Mouse (Mus musculus) left cerebral cortex, postnatal 4 days (tissue): ENCODE measurements around the gene March6. TPM values are rescaled to one million over a fixed set of nuclear protein-coding genes. Genes with fewer than 3 reads are reported as not detected.

Experiments used
- DNase-seq: peaks from one replicate; pipeline ENCODE4 v3.0.0-alpha.2; 2022
- intact Hi-C: fragments of 180-260 bp; cut with DNase I; formaldehyde crosslinking; loops from one replicate; pipeline ENCODE4 v1.15.1; 2025
- total RNA-seq, 2 experiments: library from RNA; stranded (reverse); gene quantifications; 2 replicates each; pipeline ENCODE4 v1.2.3; 2021

March6 gene
- total RNA-seq, 2 experiments from 2014 or later, result 200 to 210 TPM

GRCm38 (mm10) chr15:31458081-31458480 is 72.8 kb downstream of the March6 start:
- no peak for DNase-seq
- intact Hi-C loops, result no loop called here

GRCm38 (mm10) chr15:31456381-31456780 is 74.5 kb downstream of the March6 start:
- intact Hi-C loops, result no loop called here

GRCm38 (mm10) chr15:31454861-31455295 is 76.0 kb downstream of the March6 start:
- intact Hi-C loops, result no loop called here
- no peak for DNase-seq

More at GRCm38 (mm10) chr15:31456381-31456780, 74.5 kb downstream of the March6 start:
- DNase-seq, result no peak

- no peak for DNase-seq
- intact Hi-C loops, result no loop called here
These were observed 76.6 kb downstream of the March6 start for GRCm38 (mm10) chr15:31454096-31454860.

- peak; percentile 93 for DNase-seq
- intact Hi-C loops, result no loop called here
These were observed 77.5 kb downstream of the March6 start, which contains the start of gene Ropn1l for GRCm38 (mm10) chr15:31453098-31453916. Gene Ropn1l, minus strand, starts transcription at chr15:31453737.

- intact Hi-C loops, result no loop called here
- no peak for DNase-seq
These were observed 78.3 kb downstream of the March6 start for GRCm38 (mm10) chr15:31452336-31453097.

GRCm38 (mm10) chr15:31449772-31450171 is 81.1 kb downstream of the March6 start:
- no peak for DNase-seq
- intact Hi-C loops, result loop anchor here (2.0 kb wide), 1 partner anchor 133 kb away; no protein-coding TSS in a partner anchor

- intact Hi-C loops, result no loop called here
- DNase-seq, result peak; percentile 33
These were observed 83.7 kb downstream of the March6 start for GRCm38 (mm10) chr15:31447121-31447520.

- DNase-seq, result no peak
- intact Hi-C loops, result no loop called here
These were observed 88.2 kb downstream of the March6 start for GRCm38 (mm10) chr15:31442698-31443097.

GRCm38 (mm10) chr15:31441996-31442395 is 88.9 kb downstream of the March6 start:
- intact Hi-C loops, result no loop called here
- DNase-seq, result no peak

GRCm38 (mm10) chr15:31436811-31437210 is 94.0 kb downstream of the March6 start:
- DNase-seq, result no peak
- intact Hi-C loops, result no loop called here

GRCm38 (mm10) chr15:31436083-31436482 is 94.8 kb downstream of the March6 start:
- DNase-seq, result no peak
- intact Hi-C loops, result no loop called here

- DNase-seq, result no peak
- intact Hi-C loops, result no loop called here
These were observed 97.1 kb downstream of the March6 start for GRCm38 (mm10) chr15:31433768-31434167.

GRCm38 (mm10) chr15:31431847-31432246 is 99.0 kb downstream of the March6 start:
- no peak for DNase-seq
- intact Hi-C loops, result no loop called here

- intact Hi-C loops, result no loop called here
- no peak for DNase-seq
These were observed 100.8 kb downstream of the March6 start for GRCm38 (mm10) chr15:31430014-31430413.

- no peak for DNase-seq
- intact Hi-C loops, result no loop called here
These were observed 101.4 kb downstream of the March6 start for GRCm38 (mm10) chr15:31429429-31429828.

GRCm38 (mm10) chr15:31428571-31428970 is 102.3 kb downstream of the March6 start:
- no peak for DNase-seq
- intact Hi-C loops, result no loop called here

GRCm38 (mm10) chr15:31427390-31427789 is 103.5 kb downstream of the March6 start:
- intact Hi-C loops, result no loop called here
- no peak for DNase-seq

- no peak for DNase-seq
- intact Hi-C loops, result no loop called here
These were observed 104.7 kb downstream of the March6 start for GRCm38 (mm10) chr15:31426066-31426706.

- DNase-seq, result no peak
- intact Hi-C loops, result no loop called here
These were observed 108.0 kb downstream of the March6 start for GRCm38 (mm10) chr15:31422649-31423369.
